Mouse (Mus musculus) MEL-GATA-1-ER (cell line): Measurements from ENCODE around the gene Sh3d19.
A peak's percentile ranks its signal among the peaks of the same experiment; 100 is the strongest.

Experiments
- DNase-seq: peaks from one replicate; pipeline ENCODE4 v3.0.0-alpha.2; 2012; ENCODE audit warnings: low read depth; ENCODE audit errors: extremely low read depth

Sh3d19 gene

GRCm38 (mm10) chr3:86135886-86136563 is 165.1 kb downstream of the Sh3d19 start:
- no peak for DNase-seq

GRCm38 (mm10) chr3:86136936-86137574 is 166.1 kb downstream of the Sh3d19 start:
- DNase-seq, result no peak

GRCm38 (mm10) chr3:86139660-86140059 is 168.8 kb downstream of the Sh3d19 start:
- DNase-seq, result no peak

GRCm38 (mm10) chr3:86141366-86141765 is 170.5 kb downstream of the Sh3d19 start:
- DNase-seq, result no peak

GRCm38 (mm10) chr3:86141886-86142262 is 171.0 kb downstream of the Sh3d19 start:
- no peak for DNase-seq

- DNase-seq, result peak; percentile 95
These were observed 171.5 kb downstream of the Sh3d19 start, which contains the start of gene Rps3a1 for GRCm38 (mm10) chr3:86142263-86142933. Rps3a1 (minus strand) TSS chr3:86142702.

- peak; percentile 56 for DNase-seq
These were observed 172.0 kb downstream of the Sh3d19 start for GRCm38 (mm10) chr3:86142934-86143317.

- no peak for DNase-seq
These were observed 172.4 kb downstream of the Sh3d19 start for GRCm38 (mm10) chr3:86143343-86143742.

GRCm38 (mm10) chr3:86149063-86149462 is 178.2 kb downstream of the Sh3d19 start:
- DNase-seq, result no peak

GRCm38 (mm10) chr3:86149521-86149920 is 178.6 kb downstream of the Sh3d19 start:
- no peak for DNase-seq

- peak; percentile 52 for DNase-seq
These were observed 198.0 kb downstream of the Sh3d19 start for GRCm38 (mm10) chr3:86168841-86169425.

GRCm38 (mm10) chr3:86179714-86180113 is 208.8 kb downstream of the Sh3d19 start:
- no peak for DNase-seq
